Mouse (Mus musculus) liver, postnatal 0 days (tissue): Measurements from ENCODE around the gene Sox18.

Experiments used
- CTCF ChIP-seq: sonication (generic); IDR thresholded peaks from 2 replicates; pipeline ENCODE4 v1.5.1; 2016; ENCODE audit warnings: antibody characterized with exemption, low read depth
- EP300 ChIP-seq: IDR thresholded peaks from 2 replicates; pipeline ENCODE4 v1.6.1; 2016; ENCODE audit warnings: antibody characterized with exemption, low read depth, mild to moderate bottlenecking

- TF ChIP-seq CTCF (peak; percentile 27), EP300 (no peak)
Measured at GRCm38 (mm10) chr2:181677096-181677754, 5.8 kb upstream of the Sox18 start.
